Mouse (Mus musculus) liver, embryonic 11.5 days (tissue): ENCODE data around the gene Gm28038. TPM values are rescaled to one million over a fixed set of nuclear protein-coding genes. Genes with fewer than 3 reads are reported as not detected.

ENCODE experiments used
- ATAC-seq: fragments of 200-750 bp; cut with Nextera tagmentation; replicated peaks from 2 replicates; pipeline ENCODE4 v1.8.0; 2017; ENCODE audit warnings: moderate number of reproducible peaks, mild to moderate bottlenecking, moderate TSS enrichment, moderate library complexity; ENCODE audit not compliant: low FRiP score
- DNase-seq: peaks from one replicate; pipeline ENCODE4 v3.0.0-alpha.2; 2017; ENCODE audit warnings: low spot score
- H3K27ac ChIP-seq: fragments of 300-500 bp; sonication (generic); 2 replicates; pipeline ENCODE4 v1.5.1; 2014; ENCODE audit warnings: mild to moderate bottlenecking, low read depth, low read length, control low read depth
- H3K27me3 ChIP-seq: fragments of 300-500 bp; sonication (generic); replicated peaks from 2 replicates; pipeline ENCODE4 v1.6.1; 2014; ENCODE audit warnings: low read length, mixed read lengths; ENCODE audit not compliant: control insufficient read depth, insufficient read depth
- H3K36me3 ChIP-seq: fragments of 300-500 bp; sonication (generic); 2 replicates; pipeline ENCODE4 v1.6.1; 2014; ENCODE audit warnings: mild to moderate bottlenecking, low read length, moderate library complexity, mixed read lengths; ENCODE audit not compliant: control insufficient read depth, insufficient read depth
- H3K4me1 ChIP-seq: fragments of 300-500 bp; sonication (generic); replicated peaks from 2 replicates; pipeline ENCODE4 v1.6.1; 2014; ENCODE audit warnings: low read length, mixed read lengths; ENCODE audit not compliant: control insufficient read depth, insufficient read depth
- H3K4me2 ChIP-seq: fragments of 300-500 bp; sonication (generic); 2 replicates; pipeline ENCODE4 v1.6.1; 2014; ENCODE audit warnings: mild to moderate bottlenecking, control low read depth, moderate library complexity
- H3K4me3 ChIP-seq: fragments of 300-500 bp; sonication (generic); 2 replicates; pipeline ENCODE4 v1.5.1; 2014; ENCODE audit warnings: low read depth, low read length, control low read depth
- H3K9ac ChIP-seq: fragments of 300-500 bp; sonication (generic); 2 replicates; pipeline ENCODE4 v1.6.1; 2014; ENCODE audit warnings: low read depth, low read length, control low read depth
- H3K9me3 ChIP-seq: fragments of 300-500 bp; sonication (generic); 2 replicates; pipeline ENCODE4 v1.6.1; 2016; ENCODE audit warnings: low read length, inconsistent platforms, mixed read lengths; ENCODE audit not compliant: control insufficient read depth
- WGBS: fragments of 180-500 bp; shearing (Covaris S2); extraction: QIAGEN DNeasy Blood & Tissue Kit; methylation state at CpG from one replicate; pipeline ENCODE4 v1.1.7; 2014; 5-methylcytosine and 5-hydroxymethylcytosine counted together
- polyA plus RNA-seq: library from polyadenylated mRNA; unstranded; fragments of >200 nt; fragmentation: Nextera tagmentation; extraction: Ambion mirVana; gene quantifications from 2 replicates; pipeline ENCODE4 v1.2.1, GENCODE M21; 2014

Gm28038 gene
- polyA plus RNA-seq, 1 experiment from 2014 or later, result not detected

DNA sequence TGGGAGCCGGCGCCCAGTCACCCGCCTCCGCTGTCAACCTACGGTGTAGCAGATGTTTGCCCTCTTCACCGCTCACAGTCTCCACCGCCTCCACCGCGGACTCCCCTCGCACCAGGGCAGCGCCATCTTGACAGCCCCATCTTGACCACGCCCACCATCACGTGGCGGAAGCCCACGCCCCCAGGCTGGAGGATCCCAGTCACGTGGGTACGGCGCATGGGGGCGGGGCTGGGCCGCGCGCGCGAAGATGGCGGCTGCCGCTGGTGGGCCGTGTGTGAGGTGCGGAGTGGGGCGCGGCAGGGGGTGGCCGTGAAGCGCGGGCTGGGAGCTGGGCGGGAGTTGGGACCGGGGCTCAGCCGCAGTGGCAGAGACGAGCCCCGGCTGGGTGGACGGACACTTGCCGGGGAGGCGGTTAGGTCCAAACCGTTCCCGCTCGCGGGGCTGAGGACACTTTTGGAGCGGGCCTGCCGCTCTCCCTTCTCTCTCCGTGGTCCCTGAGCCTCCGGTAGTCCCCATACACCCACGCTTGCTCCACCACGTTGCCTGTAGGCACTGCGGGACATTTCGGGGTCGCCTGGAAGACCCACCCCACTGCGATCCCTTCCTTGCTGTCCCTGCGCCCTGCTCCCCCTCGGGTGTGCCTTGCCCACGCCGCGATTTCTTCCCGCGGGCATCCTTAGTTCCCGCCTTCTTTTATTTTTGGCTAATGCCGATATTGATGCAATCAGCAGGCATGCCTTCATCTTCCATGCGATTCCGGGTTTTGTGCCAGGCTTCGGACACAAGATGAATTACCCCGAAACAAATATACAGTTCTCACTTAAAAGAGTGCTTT, 5.6 kb downstream of the Gm28038 start, which contains the start of the genes Dolk and Nup188:
Gene Dolk, minus strand, starts transcription at position 143 of the 835 bp plus-strand sequence.
Gene Nup188, plus strand, starts transcription at position 206 of the 835 bp plus-strand sequence.
- ATAC-seq, result peak; percentile 88
- Histone ChIP-seq H3K27ac (peak within 1 kb of the TSS; percentile 75), H3K9ac (peak within 1 kb of the TSS; percentile 93), H3K9me3 (no peaks in the 10 kb centered on the region), H3K27me3 (no peaks in the 10 kb centered on the region), H3K4me1 (peaks cover 20% of the 10 kb centered on the region), H3K36me3 (peaks cover 12% of the 10 kb centered on the region; the same call in 1 of the 2 replicates), H3K4me3 (peak within 1 kb of the TSS; percentile 88), H3K4me2 (peak within 1 kb of the TSS; percentile 99)
- peak; percentile 99 for DNase-seq
- WGBS, result under 1% methylated on average over 67 of the region's 68 CpGs

DNA sequence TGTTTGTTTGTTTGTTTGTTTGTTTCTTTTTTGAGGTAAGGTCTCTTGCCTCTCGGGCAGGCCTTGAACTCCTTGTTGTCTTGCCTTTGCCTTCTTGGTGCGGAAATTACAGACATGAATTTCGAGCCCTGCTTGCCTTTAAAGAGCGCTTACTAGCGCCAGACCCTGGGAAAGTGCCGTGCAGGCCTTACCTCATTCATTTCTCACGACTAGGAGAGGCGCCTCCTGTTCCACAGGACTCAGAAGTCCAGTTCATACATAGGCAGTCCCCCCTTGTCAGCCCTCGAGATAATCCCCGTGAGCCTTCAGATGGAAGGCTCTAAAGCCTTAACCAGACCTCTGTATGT, 6.2 kb downstream of the Gm28038 start:
- Histone ChIP-seq H3K27ac (peak overlapping the region; percentile 75; the same call in 1 of the 2 replicates), H3K9me3 (no peaks in the 10 kb centered on the region), H3K4me3 (peak overlapping the region; percentile 88), H3K27me3 (no peaks in the 10 kb centered on the region), H3K9ac (peak overlapping the region; percentile 93), H3K4me1 (peaks cover 20% of the 10 kb centered on the region), H3K36me3 (peaks cover 14% of the 10 kb centered on the region; the same call in 1 of the 2 replicates), H3K4me2 (peak overlapping the region; percentile 99)
- DNase-seq (no peak), ATAC-seq (no peak)
- 0% methylated on average over 10 of the region's 10 CpGs for WGBS

DNA sequence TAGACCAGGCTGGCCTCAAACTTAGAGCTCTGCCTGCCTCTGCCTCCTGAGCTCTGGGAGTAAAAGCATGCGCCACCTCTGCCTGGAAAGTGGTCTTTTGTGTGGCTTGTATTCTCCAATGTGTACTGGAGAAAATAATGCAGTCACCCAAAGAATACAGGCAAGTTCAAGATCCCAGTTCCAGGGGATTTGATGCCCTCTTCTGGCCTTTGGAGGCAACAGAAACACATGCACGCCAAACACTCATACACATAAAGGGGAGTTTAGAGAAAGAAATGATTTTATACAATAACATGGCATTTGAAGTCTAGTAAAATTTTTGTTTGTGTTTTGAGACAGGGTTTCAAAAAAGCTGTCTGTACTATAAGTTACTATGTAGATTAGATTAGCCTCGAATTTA, 18.7 kb downstream of the Gm28038 start:
- Histone ChIP-seq H3K4me3 (no peak overlapping the region), H3K4me1 (no peaks in the 10 kb centered on the region), H3K27me3 (no peaks in the 10 kb centered on the region), H3K9ac (no peak overlapping the region), H3K36me3 (peaks cover 29% of the 10 kb centered on the region), H3K9me3 (no peaks in the 10 kb centered on the region), H3K27ac (no peak overlapping the region), H3K4me2 (no peak overlapping the region)
- DNase-seq (no peak), ATAC-seq (no peak)
- WGBS, result 70% methylated on average over 3 of the region's 3 CpGs

DNA sequence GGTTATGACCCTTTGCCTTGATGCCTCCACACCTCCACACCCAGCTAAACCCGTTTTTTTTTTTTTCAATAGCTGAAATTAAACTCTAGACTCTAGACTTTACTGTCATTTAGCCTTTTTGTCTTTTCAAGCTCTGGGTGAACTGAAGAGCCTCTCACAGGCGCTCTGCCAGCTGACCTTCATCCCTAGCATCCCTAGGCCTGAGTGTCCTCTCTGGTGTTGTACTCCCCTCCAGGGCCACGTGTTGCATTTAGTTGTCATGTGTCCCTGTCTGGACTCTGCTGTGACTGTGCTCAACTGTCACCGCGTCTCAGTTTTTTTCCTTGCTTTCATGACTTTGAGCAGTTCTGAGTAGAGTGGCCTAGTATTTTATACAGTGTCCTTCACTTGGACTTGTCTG, 19.1 kb downstream of the Gm28038 start:
- Histone ChIP-seq H3K27ac (no peak overlapping the region), H3K27me3 (no peaks in the 10 kb centered on the region), H3K9ac (no peak overlapping the region), H3K36me3 (peaks cover 31% of the 10 kb centered on the region), H3K4me2 (no peak overlapping the region), H3K9me3 (no peaks in the 10 kb centered on the region), H3K4me3 (no peak overlapping the region), H3K4me1 (no peaks in the 10 kb centered on the region)
- WGBS, result 86% methylated on average over 5 of the region's 5 CpGs
- ATAC-seq, result no peak
- DNase-seq, result no peak

DNA sequence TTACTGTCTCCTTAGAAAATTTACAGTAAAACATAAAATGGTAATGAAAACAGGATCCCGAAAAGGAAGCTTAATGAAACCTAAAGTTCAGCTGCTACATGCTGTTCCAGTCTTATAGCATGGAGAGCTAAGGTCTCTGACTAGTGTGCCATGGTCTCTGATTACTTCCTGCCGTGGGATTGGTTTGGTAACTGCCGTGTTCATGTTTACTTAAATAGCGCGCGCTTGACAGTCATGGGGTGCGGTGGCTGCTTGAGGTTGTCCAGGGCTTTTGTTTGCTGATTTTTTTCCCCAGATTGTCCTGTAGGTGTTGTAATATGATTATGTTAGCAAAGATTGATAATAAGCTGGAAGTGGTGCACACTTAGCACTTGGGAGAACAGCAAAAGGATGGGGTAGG, 25.2 kb downstream of the Gm28038 start:
- no peak for ATAC-seq
- WGBS, result 91% methylated on average over 7 of the region's 7 CpGs

DNA sequence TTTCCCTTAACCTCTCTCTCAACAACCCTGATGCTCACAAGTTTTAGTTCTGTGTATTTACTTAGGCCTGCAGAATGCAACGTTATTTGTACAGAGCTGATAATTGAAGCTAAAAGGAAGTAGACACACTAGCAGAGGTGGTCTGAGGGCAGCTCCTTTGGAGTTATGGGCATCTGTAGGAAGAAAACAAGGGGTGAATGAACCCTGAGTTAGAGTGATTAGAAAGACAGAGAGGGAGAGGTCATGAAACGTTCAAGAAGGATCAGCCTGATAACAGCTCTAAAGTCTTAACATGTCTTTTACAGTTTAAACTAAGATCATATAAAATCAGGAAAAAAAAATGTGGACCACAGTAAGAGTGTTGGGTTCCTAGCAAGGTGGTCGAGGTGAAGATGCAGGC, 28.5 kb downstream of the Gm28038 start:
- 60% methylated on average over 3 of the region's 3 CpGs for WGBS
- ATAC-seq (no peak), DNase-seq (no peak)
- Histone ChIP-seq H3K4me1 (no peaks in the 10 kb centered on the region), H3K27me3 (no peaks in the 10 kb centered on the region), H3K4me2 (no peak overlapping the region), H3K9me3 (no peaks in the 10 kb centered on the region), H3K36me3 (peaks cover 70% of the 10 kb centered on the region), H3K9ac (no peak overlapping the region), H3K27ac (no peak overlapping the region), H3K4me3 (no peak overlapping the region)

More for the DNA sequence above, 25.2 kb downstream of the Gm28038 start:
- Histone ChIP-seq H3K36me3 (peaks cover 52% of the 10 kb centered on the region), H3K27me3 (no peaks in the 10 kb centered on the region), H3K4me1 (no peaks in the 10 kb centered on the region), H3K4me3 (no peak overlapping the region), H3K4me2 (no peak overlapping the region), H3K27ac (no peak overlapping the region), H3K9ac (no peak overlapping the region), H3K9me3 (no peaks in the 10 kb centered on the region)
- no peak for DNase-seq

DNA sequence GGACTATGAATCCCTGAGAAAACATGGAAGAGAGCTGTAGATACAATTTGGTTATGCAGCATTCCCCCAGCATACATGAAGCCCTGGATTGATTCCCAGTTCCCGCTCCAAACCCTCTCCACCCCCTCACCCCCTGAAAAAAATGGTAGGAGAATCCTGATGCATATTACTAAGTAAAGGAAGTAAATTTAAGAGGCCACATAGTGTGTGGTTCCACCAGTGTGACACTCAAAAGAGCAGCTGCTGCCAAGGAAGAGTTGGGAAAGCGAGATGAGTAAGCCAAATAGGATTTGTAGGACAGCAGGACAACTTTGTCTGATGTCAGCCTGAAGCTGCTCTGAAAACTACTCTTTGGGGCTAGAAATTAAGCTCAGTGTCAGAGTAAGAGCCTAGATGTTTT, 30.6 kb downstream of the Gm28038 start:
- H3K27ac ChIP-seq, result no peak overlapping the region
- no peak overlapping the region for H3K4me2 ChIP-seq
- peaks cover 74% of the 10 kb centered on the region for H3K36me3 ChIP-seq
- H3K4me3 ChIP-seq, result no peak overlapping the region
- H3K27me3 ChIP-seq, result no peaks in the 10 kb centered on the region
- H3K9me3 ChIP-seq, result no peaks in the 10 kb centered on the region
- H3K4me1 ChIP-seq, result no peaks in the 10 kb centered on the region
- DNase-seq, result no peak
- no peak for ATAC-seq
- no peak overlapping the region for H3K9ac ChIP-seq
- 93% methylated on average over 2 of the region's 2 CpGs for WGBS

DNA sequence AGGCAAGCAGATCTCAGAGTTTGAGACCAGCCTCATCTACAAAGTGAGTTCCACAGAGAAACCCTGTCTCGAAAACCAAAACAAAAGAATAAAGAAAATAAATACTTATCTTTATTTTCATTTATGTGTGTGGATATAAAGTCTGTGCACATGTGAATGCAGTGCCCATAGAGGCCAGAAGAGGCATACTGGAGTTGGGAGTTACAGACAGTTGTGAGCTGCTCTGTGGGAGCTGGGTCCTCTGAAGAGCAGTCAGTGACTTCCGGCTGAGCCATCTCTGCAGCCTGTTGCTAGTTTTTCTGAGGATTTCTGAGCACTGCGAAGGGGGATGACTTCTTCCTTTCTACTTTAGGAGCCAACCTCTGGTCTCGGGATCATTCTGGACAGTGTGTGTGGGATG, 35.3 kb downstream of the Gm28038 start:
- no peaks in the 10 kb centered on the region for H3K27me3 ChIP-seq
- DNase-seq, result no peak
- no peak overlapping the region for H3K9ac ChIP-seq
- H3K9me3 ChIP-seq, result no peaks in the 10 kb centered on the region
- H3K36me3 ChIP-seq, result peaks cover 51% of the 10 kb centered on the region
- 93% methylated on average over 4 of the region's 4 CpGs for WGBS
- H3K27ac ChIP-seq, result no peak overlapping the region
- no peak overlapping the region for H3K4me2 ChIP-seq
- no peak for ATAC-seq
- H3K4me3 ChIP-seq, result no peak overlapping the region
- no peaks in the 10 kb centered on the region for H3K4me1 ChIP-seq

DNA sequence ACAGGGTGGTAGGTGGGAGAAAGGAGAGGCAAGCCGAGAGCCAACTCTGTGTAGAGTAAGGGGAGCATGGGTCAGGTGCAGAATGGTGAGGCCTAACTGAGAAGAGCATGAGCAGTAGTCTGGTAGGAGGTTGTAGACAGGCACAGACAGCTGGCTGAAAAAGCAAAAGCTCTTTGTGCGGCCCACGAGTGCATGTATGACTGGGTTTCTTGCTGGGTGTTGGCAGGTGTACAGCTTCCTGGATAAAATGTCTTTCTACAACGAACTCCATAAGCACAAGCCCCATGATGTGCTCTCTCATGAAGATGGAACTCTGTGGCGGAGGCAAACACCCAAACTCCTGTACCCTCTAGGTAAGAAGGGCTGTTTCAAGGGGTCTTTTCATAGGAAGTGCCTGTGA, 36.1 kb downstream of the Gm28038 start:
- ATAC-seq (no peak), DNase-seq (no peak)
- Histone ChIP-seq H3K4me1 (no peaks in the 10 kb centered on the region), H3K27ac (no peak overlapping the region), H3K36me3 (peaks cover 56% of the 10 kb centered on the region), H3K4me3 (no peak overlapping the region), H3K9me3 (no peaks in the 10 kb centered on the region), H3K27me3 (no peaks in the 10 kb centered on the region), H3K4me2 (no peak overlapping the region), H3K9ac (no peak overlapping the region)
- 90% methylated on average over 5 of the region's 5 CpGs for WGBS
